Mouse (Mus musculus) liver, adult 2 months (tissue): ENCODE measurements at regions not wholly inside any gene's neighbourhood (a gene's known extent, or its start where the extent isn't known, plus 50 kb on each side); places are given as distances from the start of the nearest gene placed in this dataset.

ENCODE experiments used
- CTCF ChIP-seq: fragments of 200-500 bp; IDR thresholded peaks from 2 replicates; pipeline ENCODE4 v1.5.1; 2011; ENCODE audit warnings: low read depth, low read length, control low read depth
- POLR2A ChIP-seq: fragments of 200-500 bp; IDR thresholded peaks from 2 replicates; pipeline ENCODE4 v1.6.1; 2011; ENCODE audit warnings: low read length, control low read depth; ENCODE audit not compliant: insufficient read depth; ENCODE audit errors: extremely low read depth

DNA sequence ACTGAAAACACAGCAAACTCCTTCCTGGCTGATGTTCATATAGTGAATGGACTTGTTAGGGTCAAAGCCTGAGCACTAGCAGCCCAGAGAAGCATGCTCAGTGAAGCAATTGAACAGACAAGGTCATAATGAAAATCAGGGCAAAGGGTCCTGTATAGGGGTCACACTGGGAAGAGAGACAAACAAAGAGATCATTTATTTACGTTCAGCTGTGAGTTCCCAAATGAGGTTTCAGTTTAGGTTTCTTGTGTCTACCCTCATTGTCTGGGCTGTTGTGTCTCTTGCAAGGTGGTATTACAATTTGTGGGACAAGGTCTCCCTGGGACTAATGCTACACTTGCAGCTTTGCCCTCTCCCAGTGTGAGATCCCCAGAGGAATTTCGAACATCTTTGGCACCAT, 624.4 kb upstream of the Auts2 start:
- TF ChIP-seq POLR2A (no peak), CTCF (no peak)
